Mouse (Mus musculus) left cerebral cortex, adult 2 months (tissue): ENCODE data around the gene Camk1d. TPM values are rescaled to one million over a fixed set of nuclear protein-coding genes. Genes with fewer than 3 reads are reported as not detected.

ENCODE experiments used
- DNase-seq, 2 experiments: peaks; one replicate each; pipeline ENCODE4 v3.0.0; 2021 to 2022; ENCODE audit warnings: low spot score in 2 of 2, mixed read lengths in 1 of 2; ENCODE audit errors: extremely low spot score in 1 of 2
- H3K27ac ChIP-seq: fragments of 200-600 bp; 2 replicates; pipeline ENCODE4 v1.8.1; 2022
- H3K4me3 ChIP-seq: fragments of 200-600 bp; 2 replicates; pipeline ENCODE4 v1.8.1; 2022
- CTCF ChIP-seq: fragments of 200-600 bp; IDR thresholded peaks from 2 replicates; pipeline ENCODE4 v1.8.1; 2022; ENCODE audit warnings: antibody characterized with exemption, mild to moderate bottlenecking, moderate library complexity
- intact Hi-C: fragments of 180-260 bp; cut with DNase I; formaldehyde crosslinking; loops from one replicate; pipeline ENCODE4 v1.15.1; 2025
- total RNA-seq, 2 experiments: library from RNA; stranded (reverse); gene quantifications; 2 replicates each; pipeline ENCODE4 v1.2.3; 2021

Camk1d gene
- total RNA-seq, 2 experiments from 2014 or later = 129 to 132 TPM

DNA sequence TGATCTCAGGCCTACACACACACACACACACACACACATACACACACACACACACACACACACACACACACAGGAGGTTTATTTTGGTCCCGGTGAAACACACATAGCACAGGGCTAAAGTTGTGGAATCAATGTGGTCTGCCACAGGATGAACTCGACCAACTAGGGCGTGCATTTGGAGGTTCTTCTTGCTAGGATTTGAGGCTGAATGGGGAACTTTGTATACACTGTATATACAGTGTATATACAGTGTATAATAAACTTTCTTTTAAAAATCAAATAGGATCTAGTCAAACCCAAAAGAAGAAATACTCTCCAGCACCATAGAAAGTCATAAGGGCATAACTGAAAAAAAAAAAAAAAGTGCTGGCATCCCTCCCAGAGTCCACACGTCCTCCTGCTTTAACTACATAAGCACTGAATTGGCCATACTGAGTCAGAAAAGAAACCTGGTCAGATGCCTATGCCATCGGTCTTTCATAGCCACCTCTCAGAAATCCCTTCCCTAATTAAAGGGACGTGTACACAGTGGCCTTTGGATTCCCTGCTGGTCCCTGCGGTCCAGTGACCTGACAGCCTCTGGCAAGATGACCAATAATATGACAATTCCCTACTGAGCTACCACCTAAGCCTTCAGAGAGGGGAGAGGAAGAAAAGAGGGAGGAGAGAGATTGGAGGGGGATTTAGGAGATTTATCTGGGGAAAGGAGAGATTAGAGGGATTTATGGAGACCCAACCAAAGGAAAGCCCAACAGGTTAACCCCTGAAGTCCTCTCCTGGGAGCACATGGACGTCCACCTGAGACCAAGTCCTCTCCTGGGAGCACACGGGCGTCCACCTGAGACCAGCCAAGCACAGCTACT, 6.2 kb downstream of the Camk1d start:
- no peak for DNase-seq
- Histone ChIP-seq H3K27ac (no peak overlapping the region), H3K4me3 (no peak overlapping the region)
- intact Hi-C loops = no loop called here
- no peak for TF ChIP-seq CTCF

- intact Hi-C loops = no loop called here
- no peak overlapping the region for H3K4me3 ChIP-seq
- H3K27ac ChIP-seq = no peak overlapping the region
- DNase-seq = no peak
- TF ChIP-seq CTCF = no peak; the same call in 1 of the 2 replicates
Measured at GRCm38 (mm10) chr2:5706618-5707017, 7.7 kb downstream of the Camk1d start.

- no peak overlapping the region for H3K27ac ChIP-seq
- DNase-seq = no peak
- H3K4me3 ChIP-seq = no peak overlapping the region
- TF ChIP-seq CTCF = no peak
- intact Hi-C loops = no loop called here
Measured at GRCm38 (mm10) chr2:5702370-5702769, 11.9 kb downstream of the Camk1d start.

- TF ChIP-seq CTCF = no peak
- intact Hi-C loops = no loop called here
- DNase-seq = no peak
- no peak overlapping the region for H3K4me3 ChIP-seq
- no peak overlapping the region for H3K27ac ChIP-seq
Measured at GRCm38 (mm10) chr2:5700931-5701330, 13.4 kb downstream of the Camk1d start.

DNA sequence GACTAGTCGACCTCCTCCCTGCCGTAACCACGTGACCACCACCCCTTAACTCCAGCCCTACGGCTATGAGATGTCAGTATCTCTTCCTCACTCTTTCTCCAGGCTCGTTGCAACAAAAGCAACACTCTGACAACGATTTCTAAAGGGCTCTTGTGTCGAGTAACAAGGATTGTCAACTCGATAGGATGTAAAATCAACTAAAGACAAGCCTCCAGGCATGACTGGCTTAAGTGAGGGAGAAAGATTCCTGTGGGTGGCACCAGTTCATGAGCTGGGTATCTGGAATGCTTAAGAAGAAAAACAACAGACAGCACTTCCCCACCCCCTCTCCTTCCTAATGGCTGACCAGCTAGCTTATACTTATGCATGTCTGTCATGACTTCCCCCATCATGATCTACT, 15.9 kb downstream of the Camk1d start:
- intact Hi-C loops = no loop called here
- Histone ChIP-seq H3K27ac (no peak overlapping the region), H3K4me3 (no peak overlapping the region)
- DNase-seq = no peak
- no peak for TF ChIP-seq CTCF

- Histone ChIP-seq H3K27ac (no peak overlapping the region), H3K4me3 (no peak overlapping the region)
- intact Hi-C loops = no loop called here
- DNase-seq = no peak
- no peak for TF ChIP-seq CTCF
Measured at GRCm38 (mm10) chr2:5694094-5694493, 20.2 kb downstream of the Camk1d start.

GRCm38 (mm10) chr2:5691729-5692128, 22.6 kb downstream of the Camk1d start:
- no peak for TF ChIP-seq CTCF
- DNase-seq = no peak
- intact Hi-C loops = no loop called here
- H3K27ac ChIP-seq = no peak overlapping the region
- no peak overlapping the region for H3K4me3 ChIP-seq

GRCm38 (mm10) chr2:5683366-5683765, 30.9 kb downstream of the Camk1d start:
- TF ChIP-seq CTCF = no peak
- H3K27ac ChIP-seq = no peak overlapping the region
- DNase-seq = no peak
- H3K4me3 ChIP-seq = no peak overlapping the region
- intact Hi-C loops = no loop called here

- DNase-seq = no peak
- intact Hi-C loops = no loop called here
- TF ChIP-seq CTCF = no peak
- no peak overlapping the region for H3K4me3 ChIP-seq
- H3K27ac ChIP-seq = no peak overlapping the region
Measured at GRCm38 (mm10) chr2:5681909-5682308, 32.4 kb downstream of the Camk1d start.

DNA sequence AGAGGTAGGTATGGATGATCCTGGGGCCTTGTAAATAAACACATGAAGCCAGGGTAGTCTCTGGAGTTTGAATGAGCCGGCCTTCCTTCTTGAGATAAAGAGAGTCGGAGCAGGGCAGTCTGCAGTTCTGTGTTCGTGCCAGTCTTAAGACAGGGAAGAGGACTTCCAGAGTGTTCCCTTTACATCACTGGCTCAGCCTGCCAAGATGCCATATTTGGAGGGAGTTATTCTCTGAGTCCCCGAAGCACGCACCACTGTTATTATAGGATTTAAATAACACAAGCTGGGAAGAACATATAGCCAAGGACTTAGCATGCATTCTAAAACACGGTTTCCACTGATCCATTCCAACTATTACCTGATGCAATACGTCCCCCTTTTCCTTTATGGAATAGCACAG, 33.0 kb downstream of the Camk1d start:
- Histone ChIP-seq H3K27ac (peak overlapping the region; percentile 28; the same call in 1 of the 2 replicates), H3K4me3 (no peak overlapping the region)
- no peak for DNase-seq
- TF ChIP-seq CTCF = no peak
- intact Hi-C loops = no loop called here

DNA sequence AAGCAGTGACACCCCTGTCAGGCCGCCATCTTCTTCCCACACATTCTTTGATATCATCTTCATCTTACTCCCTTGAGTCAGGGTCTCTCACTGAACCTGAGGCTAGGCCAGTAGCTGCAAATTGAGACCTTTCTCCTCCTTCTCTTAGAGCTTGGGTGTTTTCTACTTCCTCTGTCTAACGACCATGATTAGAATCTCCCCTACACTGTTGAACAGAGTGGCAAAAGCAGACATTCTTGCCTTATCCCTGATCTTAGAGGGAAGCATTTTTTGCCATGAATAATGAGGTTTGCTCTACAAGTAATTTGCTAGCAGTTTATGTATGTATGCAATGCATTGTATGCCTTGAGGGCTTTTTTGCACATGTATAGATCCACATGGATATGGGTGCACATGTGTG, 35.3 kb downstream of the Camk1d start:
- intact Hi-C loops = loop anchor here (10.0 kb wide), 1 partner anchor 64 kb away; no protein-coding TSS in a partner anchor
- no peak for TF ChIP-seq CTCF
- DNase-seq = no peak
- H3K4me3 ChIP-seq = no peak overlapping the region
- no peak overlapping the region for H3K27ac ChIP-seq

DNA sequence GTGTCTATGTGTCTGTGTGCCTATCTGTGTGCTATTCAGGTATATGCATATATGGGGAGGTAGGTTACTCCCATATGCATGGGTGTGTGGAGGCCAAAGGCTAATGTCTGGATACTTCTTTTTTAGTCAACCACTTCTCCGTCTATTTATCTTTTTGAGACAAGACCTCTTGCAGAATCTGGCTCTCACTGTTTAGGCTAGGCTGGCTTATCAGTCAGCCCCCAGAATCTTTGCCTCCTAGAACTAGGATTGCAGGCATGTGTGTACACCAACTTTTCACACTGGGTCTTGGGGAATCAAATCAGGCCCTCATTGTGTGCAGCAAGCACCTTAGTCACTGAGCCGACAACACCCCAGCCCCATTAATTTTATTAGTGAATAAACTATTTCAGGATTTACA, 36.8 kb downstream of the Camk1d start:
- intact Hi-C loops = loop anchor here (10.0 kb wide), 1 partner anchor 63 kb away; no protein-coding TSS in a partner anchor
- Histone ChIP-seq H3K4me3 (no peak overlapping the region), H3K27ac (no peak overlapping the region)
- no peak for TF ChIP-seq CTCF
- no peak for DNase-seq

DNA sequence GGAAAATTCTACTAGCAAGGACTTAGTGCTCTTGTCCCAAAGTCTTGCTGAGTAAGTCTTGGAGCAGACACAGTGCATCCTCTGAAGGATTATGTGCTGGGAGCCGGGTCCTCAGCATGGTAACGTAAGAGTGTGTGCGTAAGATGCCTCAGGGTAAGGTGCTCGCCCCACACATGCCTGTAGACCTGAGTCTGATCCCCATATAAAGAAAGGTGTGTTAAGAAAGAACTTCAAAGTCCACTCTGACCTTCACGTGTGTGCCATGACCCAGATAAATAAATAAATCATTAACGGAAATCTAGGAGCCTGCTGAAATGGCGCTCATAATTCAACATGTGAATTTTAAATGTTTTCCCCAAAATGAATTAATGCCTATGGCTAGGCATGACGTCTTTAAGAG, 37.5 kb downstream of the Camk1d start:
- intact Hi-C loops = loop anchor here (10.0 kb wide), 1 partner anchor 62 kb away; no protein-coding TSS in a partner anchor
- no peak overlapping the region for H3K4me3 ChIP-seq
- no peak for DNase-seq
- TF ChIP-seq CTCF = no peak
- H3K27ac ChIP-seq = peak overlapping the region; percentile 84; the same call in 1 of the 2 replicates
